Mouse (Mus musculus) forebrain, embryonic 16.5 days (tissue): ENCODE measurements around the gene Prm1. TPM values are rescaled to one million over a fixed set of nuclear protein-coding genes. Genes with fewer than 3 reads are reported as not detected.

Source experiments
- ATAC-seq: fragments of 200-750 bp; cut with Nextera tagmentation; 2 replicates; pipeline ENCODE4 v1.8.0; 2017; ENCODE audit warnings: mild to moderate bottlenecking, moderate library complexity
- H3K27ac ChIP-seq: fragments of 300-500 bp; sonication (generic); 2 replicates; pipeline ENCODE4 v1.5.1; 2014; ENCODE audit warnings: low read length, control low read depth
- H3K27me3 ChIP-seq: fragments of 300-500 bp; sonication (generic); replicated peaks from 2 replicates; pipeline ENCODE4 v1.6.1; 2014; ENCODE audit warnings: low read length; ENCODE audit not compliant: control insufficient read depth, insufficient read depth
- H3K36me3 ChIP-seq: fragments of 300-500 bp; sonication (generic); 2 replicates; pipeline ENCODE4 v1.6.1; 2014; ENCODE audit not compliant: control insufficient read depth, insufficient read depth
- H3K4me1 ChIP-seq: fragments of 300-500 bp; sonication (generic); replicated peaks from 2 replicates; pipeline ENCODE4 v1.6.1; 2014; ENCODE audit warnings: low read length; ENCODE audit not compliant: control insufficient read depth, insufficient read depth
- H3K4me2 ChIP-seq: fragments of 300-500 bp; sonication (generic); 2 replicates; pipeline ENCODE4 v1.6.1; 2014; ENCODE audit warnings: mild to moderate bottlenecking, low read length, control low read depth
- H3K4me3 ChIP-seq: fragments of 300-500 bp; sonication (generic); replicated peaks from 2 replicates; pipeline ENCODE4 v1.5.1; 2014; ENCODE audit warnings: mild to moderate bottlenecking, low read length, control low read depth
- H3K9ac ChIP-seq: fragments of 300-500 bp; sonication (generic); replicated peaks from 2 replicates; pipeline ENCODE4 v1.6.1; 2014; ENCODE audit warnings: low read depth, low read length, control low read depth
- H3K9me3 ChIP-seq: fragments of 300-500 bp; sonication (generic); 2 replicates; pipeline ENCODE4 v1.6.1; 2016; ENCODE audit warnings: low read length; ENCODE audit not compliant: control insufficient read depth
- WGBS: fragments of 180-500 bp; shearing (Covaris S2); extraction: QIAGEN DNeasy Blood & Tissue Kit; methylation state at CpG from one replicate; pipeline ENCODE4 v1.1.7; 2014; 5-methylcytosine and 5-hydroxymethylcytosine counted together
- polyA plus RNA-seq: library from polyadenylated mRNA; unstranded; fragments of >200 nt; fragmentation: Nextera tagmentation; extraction: Ambion mirVana; gene quantifications from 2 replicates; pipeline ENCODE4 v1.2.1, GENCODE M21; 2015

The Prm1 gene
- polyA plus RNA-seq, 1 experiment from 2014 or later: not detected

- ATAC-seq: peak; percentile 55
These were observed 19.4 kb downstream of the Prm1 start for GRCm38 (mm10) chr16:10786288-10786687.

GRCm38 (mm10) chr16:10785371-10786231, 20.0 kb downstream of the Prm1 start, which contains the start of gene Socs1:
TSS of gene Socs1 (minus strand) at chr16:10785536.
- H3K27ac ChIP-seq: peak within 1 kb of the TSS; percentile 80
- peaks cover 15% of the 10 kb centered on the region for H3K4me1 ChIP-seq
- H3K4me3 ChIP-seq: peak within 1 kb of the TSS; percentile 76
- peaks cover 14% of the 10 kb centered on the region for H3K27me3 ChIP-seq
- ATAC-seq: peak; percentile 86
- no peaks in the 10 kb centered on the region for H3K9me3 ChIP-seq
- no peaks in the 10 kb centered on the region for H3K36me3 ChIP-seq
- under 1% methylated on average over 57 of the region's 59 CpGs for WGBS
- peak within 1 kb of the TSS; percentile 100 for H3K4me2 ChIP-seq
- H3K9ac ChIP-seq: peak within 1 kb of the TSS; percentile 79

More at GRCm38 (mm10) chr16:10786288-10786687, 19.4 kb downstream of the Prm1 start:
- Histone ChIP-seq H3K27me3 (peaks cover 14% of the 10 kb centered on the region), H3K9me3 (no peaks in the 10 kb centered on the region), H3K4me2 (peak overlapping the region; percentile 100), H3K4me1 (peaks cover 15% of the 10 kb centered on the region), H3K27ac (peak overlapping the region; percentile 80), H3K36me3 (no peaks in the 10 kb centered on the region), H3K9ac (peak overlapping the region; percentile 79), H3K4me3 (peak overlapping the region; percentile 76)
- WGBS: 2% methylated on average over 9 of the region's 9 CpGs

- Histone ChIP-seq H3K9me3 (no peaks in the 10 kb centered on the region), H3K27me3 (peaks cover 14% of the 10 kb centered on the region), H3K4me3 (peak overlapping the region; percentile 76), H3K4me2 (peak overlapping the region; percentile 100), H3K27ac (peak overlapping the region; percentile 80), H3K36me3 (no peaks in the 10 kb centered on the region), H3K4me1 (peaks cover 15% of the 10 kb centered on the region), H3K9ac (peak overlapping the region; percentile 79)
- WGBS: under 1% methylated on average over 53 of the region's 55 CpGs
- peak; percentile 82 for ATAC-seq
These were observed 20.8 kb downstream of the Prm1 start for GRCm38 (mm10) chr16:10784793-10785370.

- no peaks in the 10 kb centered on the region for H3K36me3 ChIP-seq
- WGBS: 3% methylated on average over 81 of the region's 81 CpGs
- H3K4me3 ChIP-seq: peak overlapping the region; percentile 76
- peak overlapping the region; percentile 100 for H3K4me2 ChIP-seq
- no peak overlapping the region for H3K27ac ChIP-seq
- ATAC-seq: no peak
- H3K9me3 ChIP-seq: no peaks in the 10 kb centered on the region
- H3K4me1 ChIP-seq: peaks cover 15% of the 10 kb centered on the region
- peak overlapping the region; percentile 79 for H3K9ac ChIP-seq
- H3K27me3 ChIP-seq: peaks cover 14% of the 10 kb centered on the region
These were observed 21.5 kb downstream of the Prm1 start for GRCm38 (mm10) chr16:10783883-10784792.

- Histone ChIP-seq H3K27ac (no peak overlapping the region), H3K36me3 (no peaks in the 10 kb centered on the region), H3K4me1 (peaks cover 15% of the 10 kb centered on the region), H3K4me2 (no peak overlapping the region; the same call in 1 of the 2 replicates), H3K9me3 (no peaks in the 10 kb centered on the region), H3K9ac (no peak overlapping the region), H3K4me3 (no peak overlapping the region), H3K27me3 (peaks cover 14% of the 10 kb centered on the region)
- no peak for ATAC-seq
- 74% methylated on average over 8 of the region's 8 CpGs for WGBS
These were observed 22.2 kb downstream of the Prm1 start for GRCm38 (mm10) chr16:10783451-10783850.

- Histone ChIP-seq H3K4me3 (no peak overlapping the region), H3K9me3 (no peaks in the 10 kb centered on the region), H3K4me1 (peaks cover 15% of the 10 kb centered on the region), H3K27ac (no peak overlapping the region), H3K36me3 (no peaks in the 10 kb centered on the region), H3K9ac (no peak overlapping the region), H3K4me2 (no peak overlapping the region), H3K27me3 (peaks cover 14% of the 10 kb centered on the region)
- no peak for ATAC-seq
- WGBS: 48% methylated on average over 1 of the region's 1 CpGs
These were observed 22.5 kb downstream of the Prm1 start for GRCm38 (mm10) chr16:10783152-10783434.

- no peak overlapping the region for H3K4me2 ChIP-seq
- no peak overlapping the region for H3K4me3 ChIP-seq
- ATAC-seq: no peak
- 46% methylated on average over 6 of the region's 6 CpGs for WGBS
- H3K4me1 ChIP-seq: peaks cover 15% of the 10 kb centered on the region
- H3K9me3 ChIP-seq: no peaks in the 10 kb centered on the region
- H3K27me3 ChIP-seq: peaks cover 14% of the 10 kb centered on the region
- H3K9ac ChIP-seq: 0 out of 2 replicates have a peak overlapping the region, but pooled peaks have one; percentile 13
- H3K36me3 ChIP-seq: no peaks in the 10 kb centered on the region
- no peak overlapping the region for H3K27ac ChIP-seq
These were observed 23.1 kb downstream of the Prm1 start for GRCm38 (mm10) chr16:10782377-10783151.

GRCm38 (mm10) chr16:10781862-10782371, 23.7 kb downstream of the Prm1 start:
- Histone ChIP-seq H3K4me2 (no peak overlapping the region), H3K27ac (no peak overlapping the region), H3K9me3 (no peaks in the 10 kb centered on the region), H3K27me3 (peaks cover 14% of the 10 kb centered on the region), H3K4me1 (peaks cover 15% of the 10 kb centered on the region), H3K36me3 (no peaks in the 10 kb centered on the region), H3K9ac (no peak overlapping the region), H3K4me3 (no peak overlapping the region)
- 39% methylated on average over 9 of the region's 9 CpGs for WGBS
- ATAC-seq: no peak
